In genomic region chr11:5100801-5101200, GRCm38 (mm10) we compare ENCODE assay signal across 9 mouse cellular contexts. TPM values are rescaled to one million over a fixed set of nuclear protein-coding genes. Genes with fewer than 3 reads are reported as not detected.
DNase-seq lines count a peak whose midpoint lies in the region; ATAC-seq and TF ChIP-seq lines count a peak whose summit lies in the region.
"Had no signal": no experiment of that assay in that cellular context is flagged by ENCODE, and none has a peak within 500 bp of the region (broad histone marks: within the 10 kb centered on the region; RNA-seq: fewer than 3 reads in every experiment).

No protein-coding gene starts in this region.

- H3K9me3 ChIP-seq in forebrain, embryonic 14.5 days (replicated peaks; ENCODE audit: control insufficient read depth, low read length) = no peaks in the 10 kb centered on the region
- H3K9me3 ChIP-seq in liver, embryonic 14.5 days (ENCODE audit: control insufficient read depth, low read length) = no peaks in the 10 kb centered on the region

- peaks cover 17% of the 10 kb centered on the region for H3K36me3 ChIP-seq in forebrain, embryonic 14.5 days (ENCODE audit: control insufficient read depth, insufficient read depth, low read length)
- H3K36me3 ChIP-seq in liver, embryonic 14.5 days (replicated peaks; ENCODE audit: control insufficient read depth, insufficient read depth, low read depth) = peaks cover 6% of the 10 kb centered on the region

- no peak for ATAC-seq in forebrain, embryonic 14.5 days
- ATAC-seq in liver, embryonic 14.5 days (ENCODE audit: insufficient read depth) = no peak
- ATAC-seq in granulocyte monocyte progenitor cell, adult 5-6 weeks (replicated peaks; ENCODE audit: poor library complexity, severe bottlenecking) = no peak

- peak overlapping the region; percentile 88; the same call in 1 of the 2 replicates for H3K4me3 ChIP-seq in forebrain, embryonic 14.5 days (ENCODE audit: low read depth, low read length)
- peak overlapping the region in 1 of 2 experiments; percentile 90; a peak in 2 of 4 replicates for H3K4me3 ChIP-seq in liver, embryonic 14.5 days (ENCODE audit: insufficient read depth in 1 of 2, low read depth in 2 of 2, low read length in 2 of 2)

- peak overlapping the region; percentile 13; the same call in 1 of the 2 replicates for H3K9ac ChIP-seq in forebrain, embryonic 14.5 days (ENCODE audit: low read length)
- no peak overlapping the region for H3K9ac ChIP-seq in liver, embryonic 14.5 days (replicated peaks)

- peak; percentile 4 for DNase-seq in gastrocnemius, postnatal 25 days
- DNase-seq in gastrocnemius, postnatal 4 days (ENCODE audit: low spot score in 2 of 2) = no peak
- DNase-seq in 3T3-L1 (ENCODE audit: low read depth, low spot score) = peak; percentile 12
- no peak for DNase-seq in forebrain, embryonic 14.5 days (ENCODE audit: low spot score)
- DNase-seq in liver, embryonic 14.5 days (ENCODE audit: low read depth in 3 of 3, low spot score in 3 of 3) = no peak
- no peak for DNase-seq in cerebellum, postnatal 36 days
- no peak for DNase-seq in urinary bladder, adult 2 months (ENCODE audit: low spot score)
- DNase-seq: kidney, adult 18-20 months had no signal

- WGBS in forebrain, embryonic 14.5 days = 55% methylated on average over 5 of the region's 5 CpGs
- 79% methylated on average over 5 of the region's 5 CpGs for WGBS in liver, embryonic 14.5 days (ENCODE audit: insufficient replicate concordance)

- no peak overlapping the region for H3K27ac ChIP-seq in forebrain, embryonic 14.5 days (ENCODE audit: low read depth, low read length)
- H3K27ac ChIP-seq in liver, embryonic 14.5 days = no peak overlapping the region

- TF ChIP-seq CTCF in liver, embryonic 14.5 days (IDR thresholded peaks at IDR 0.05; ENCODE audit: low read depth) = no peak

- no peaks in the 10 kb centered on the region for H3K27me3 ChIP-seq in forebrain, embryonic 14.5 days (replicated peaks; ENCODE audit: control insufficient read depth, insufficient read depth, low read length)
- H3K27me3 ChIP-seq in liver, embryonic 14.5 days (ENCODE audit: control insufficient read depth, insufficient read depth, low read length) = no peaks in the 10 kb centered on the region

- no peak for TF ChIP-seq EP300 in liver, embryonic 14.5 days (IDR thresholded peaks at IDR 0.05; ENCODE audit: low read depth)

- peak overlapping the region; percentile 71 for H3K4me2 ChIP-seq in forebrain, embryonic 14.5 days (ENCODE audit: low read length)
- peak overlapping the region; percentile 93 for H3K4me2 ChIP-seq in liver, embryonic 14.5 days (ENCODE audit: low read depth)

- H3K4me1 ChIP-seq in forebrain, embryonic 14.5 days (ENCODE audit: control insufficient read depth, insufficient read depth, low read length) = peaks cover 24% of the 10 kb centered on the region
- H3K4me1 ChIP-seq in liver, embryonic 14.5 days (replicated peaks; ENCODE audit: control insufficient read depth in 2 of 2, insufficient read depth in 2 of 2, low read length in 1 of 2) = peaks cover 11 to 23% of the 10 kb centered on the region in 2 experiments

RNA-seq across cellular contexts. Expression of gene Ewsr1, which starts 1.7 kb away (rescaled TPM):
- 10 to 100 TPM; 69.3 to 82.6 TPM for total RNA-seq in gastrocnemius, postnatal 25 days (2021)
- total RNA-seq in gastrocnemius, postnatal 4 days (2021) = 100 to 1,000 TPM; 205 to 243 TPM
- polyA plus RNA-seq in forebrain, embryonic 14.5 days (2014; fragmentation: Nextera tagmentation; extraction: Ambion mirVana) = 433 and 469 TPM in 2 replicates
- polyA plus RNA-seq in liver, embryonic 14.5 days (2012; rRNA removed) = 185 and 220 TPM in 2 replicates
- polyA plus RNA-seq in liver, embryonic 14.5 days (2014; fragmentation: Nextera tagmentation; extraction: Ambion mirVana) = 113 and 132 TPM in 2 replicates
- 342 and 407 TPM in 2 replicates for total RNA-seq in granulocyte monocyte progenitor cell, adult 5-6 weeks (2014; fragmentation: Nextera tagmentation)
- total RNA-seq in granulocyte monocyte progenitor cell, adult 5-6 weeks (2017) = 626 and 725 TPM in 2 replicates
- 248 and 346 TPM in 2 replicates for polyA plus RNA-seq in urinary bladder, adult 2 months (2012; rRNA removed)

RNA-seq across cellular contexts. Expression of gene Rhbdd3, which starts 2.1 kb away (rescaled TPM):
- total RNA-seq in gastrocnemius, postnatal 25 days (2021) = 10 to 100 TPM; 19.3 to 24.1 TPM
- 10 to 100 TPM; 25.7 to 25.8 TPM for total RNA-seq in gastrocnemius, postnatal 4 days (2021)
- polyA plus RNA-seq in forebrain, embryonic 14.5 days (2014; fragmentation: Nextera tagmentation; extraction: Ambion mirVana) = 28.9 and 31.8 TPM in 2 replicates
- 11.0 and 15.0 TPM in 2 replicates for polyA plus RNA-seq in liver, embryonic 14.5 days (2012; rRNA removed)
- 11.1 and 11.8 TPM in 2 replicates for polyA plus RNA-seq in liver, embryonic 14.5 days (2014; fragmentation: Nextera tagmentation; extraction: Ambion mirVana)
- 20.0 and 25.8 TPM in 2 replicates for total RNA-seq in granulocyte monocyte progenitor cell, adult 5-6 weeks (2014; fragmentation: Nextera tagmentation)
- total RNA-seq in granulocyte monocyte progenitor cell, adult 5-6 weeks (2017) = 15.7 and 42.7 TPM in 2 replicates
- polyA plus RNA-seq in urinary bladder, adult 2 months (2012; rRNA removed) = 17.5 and 20.1 TPM in 2 replicates

RNA-seq across cellular contexts. Expression of gene Gas2l1, which starts 35.7 kb away (rescaled TPM):
- total RNA-seq in gastrocnemius, postnatal 25 days (2021) = 1 to 10 TPM; 6.0 to 9.4 TPM
- 10 to 100 TPM; 25.1 to 28.5 TPM for total RNA-seq in gastrocnemius, postnatal 4 days (2021)
- 14.4 and 20.4 TPM in 2 replicates for polyA plus RNA-seq in forebrain, embryonic 14.5 days (2014; fragmentation: Nextera tagmentation; extraction: Ambion mirVana)
- 10.9 and 11.3 TPM in 2 replicates for polyA plus RNA-seq in liver, embryonic 14.5 days (2012; rRNA removed)
- 12.1 and 17.1 TPM in 2 replicates for polyA plus RNA-seq in liver, embryonic 14.5 days (2014; fragmentation: Nextera tagmentation; extraction: Ambion mirVana)
- total RNA-seq in granulocyte monocyte progenitor cell, adult 5-6 weeks (2014; fragmentation: Nextera tagmentation) = 1.0 TPM in 1 of 2 replicates, not detected in the other
- 1.2 and 1.3 TPM in 2 replicates for total RNA-seq in granulocyte monocyte progenitor cell, adult 5-6 weeks (2017)
- 45.8 and 50.5 TPM in 2 replicates for polyA plus RNA-seq in urinary bladder, adult 2 months (2012; rRNA removed)

RNA-seq across cellular contexts. Expression of gene Rasl10a, which starts 42.9 kb away (rescaled TPM):
- total RNA-seq in gastrocnemius, postnatal 25 days (2021) = not detected
- total RNA-seq in gastrocnemius, postnatal 4 days (2021) = 1 to 10 TPM; 1.9 to 2.8 TPM
- 0.25 and 0.53 TPM in 2 replicates for polyA plus RNA-seq in forebrain, embryonic 14.5 days (2014; fragmentation: Nextera tagmentation; extraction: Ambion mirVana)
- polyA plus RNA-seq in liver, embryonic 14.5 days (2012; rRNA removed) = 0.21 and 0.32 TPM in 2 replicates
- polyA plus RNA-seq in liver, embryonic 14.5 days (2014; fragmentation: Nextera tagmentation; extraction: Ambion mirVana) = 0.34 and 0.38 TPM in 2 replicates
- not detected in 2 replicates for total RNA-seq in granulocyte monocyte progenitor cell, adult 5-6 weeks (2014; fragmentation: Nextera tagmentation)
- not detected in 2 replicates for total RNA-seq in granulocyte monocyte progenitor cell, adult 5-6 weeks (2017)
- 2.0 and 3.6 TPM in 2 replicates for polyA plus RNA-seq in urinary bladder, adult 2 months (2012; rRNA removed)

RNA-seq across cellular contexts. Expression of gene Emid1, which starts 51.3 kb away (rescaled TPM):
- total RNA-seq in gastrocnemius, postnatal 25 days (2021) = 10 to 100 TPM in 1 of 2 experiments, 1 to 10 TPM in 1; 9.4 to 15.4 TPM
- total RNA-seq in gastrocnemius, postnatal 4 days (2021) = 10 to 100 TPM; 17.4 to 20.4 TPM
- 13.0 and 15.1 TPM in 2 replicates for polyA plus RNA-seq in forebrain, embryonic 14.5 days (2014; fragmentation: Nextera tagmentation; extraction: Ambion mirVana)
- 1.3 and 1.5 TPM in 2 replicates for polyA plus RNA-seq in liver, embryonic 14.5 days (2012; rRNA removed)
- 1.3 and 1.9 TPM in 2 replicates for polyA plus RNA-seq in liver, embryonic 14.5 days (2014; fragmentation: Nextera tagmentation; extraction: Ambion mirVana)
- total RNA-seq in granulocyte monocyte progenitor cell, adult 5-6 weeks (2014; fragmentation: Nextera tagmentation) = 10.0 and 11.4 TPM in 2 replicates
- total RNA-seq in granulocyte monocyte progenitor cell, adult 5-6 weeks (2017) = 5.1 and 7.9 TPM in 2 replicates
- polyA plus RNA-seq in urinary bladder, adult 2 months (2012; rRNA removed) = 68.2 and 97.0 TPM in 2 replicates

Comparison
In these comparisons a context has a peak if more than half of its experiments do, and no peak if none do; other contexts are left out.
1. DNase-seq: peak in gastrocnemius, postnatal 25 days (single experiment) and 3T3-L1 (single experiment); none in gastrocnemius, postnatal 4 days (0 of 2), forebrain, embryonic 14.5 days (single experiment), liver, embryonic 14.5 days (0 of 3), cerebellum, postnatal 36 days (0 of 2) and urinary bladder, adult 2 months (single experiment).